In genomic region chr14:120381378-120382134, GRCm38 (mm10) we compare ENCODE assay signal across 13 mouse cellular contexts.
DNase-seq lines count a peak whose midpoint lies in the region; ATAC-seq lines count a peak whose summit lies in the region.
"Had no signal": no experiment of that assay in that cellular context is flagged by ENCODE, and none has a peak within 500 bp of the region (broad histone marks: within the 10 kb centered on the region; RNA-seq: fewer than 3 reads in every experiment).

No protein-coding gene starts in this region.

- peak overlapping the region; percentile 56; the same call in 1 of the 2 replicates for H3K27ac ChIP-seq in heart, embryonic 13.5 days (replicated peaks)
- no peak overlapping the region for H3K27ac ChIP-seq in kidney, embryonic 15.5 days
- H3K27ac ChIP-seq in midbrain, embryonic 11.5 days (ENCODE audit: low read depth, low read length), result no peak overlapping the region
- H3K27ac ChIP-seq in midbrain, embryonic 16.5 days (ENCODE audit: low read length), result no peak overlapping the region
- H3K27ac ChIP-seq: forebrain, embryonic 10.5 days; hindbrain, embryonic 15.5 days; liver, embryonic 14.5 days had no signal

- ATAC-seq in heart, embryonic 13.5 days (ENCODE audit: extremely low read depth, insufficient number of reproducible peaks, low FRiP score, low TSS enrichment), result no peak
- ATAC-seq in kidney, embryonic 15.5 days (replicated peaks; ENCODE audit: low FRiP score), result peak; percentile 54; the same call in 1 of the 2 replicates
- peak; percentile 50 for ATAC-seq in midbrain, embryonic 11.5 days (ENCODE audit: low FRiP score)
- no peak for ATAC-seq in midbrain, embryonic 16.5 days

- no peak for DNase-seq in heart, adult 18-20 months
- DNase-seq in kidney, adult 8-10 months, result no peak
- DNase-seq in midbrain, embryonic 11.5 days (ENCODE audit: low spot score, missing footprints), result no peak
- DNase-seq in embryo, embryonic 9.5 days (ENCODE audit: extremely low spot score), result no peak
- DNase-seq: cerebellum, postnatal 14 days; kidney, postnatal 10 days; lung, postnatal 4 days had no signal

- no peak overlapping the region for H3K9ac ChIP-seq in heart, embryonic 13.5 days
- H3K9ac ChIP-seq in kidney, embryonic 15.5 days, result no peak overlapping the region
- H3K9ac ChIP-seq in midbrain, embryonic 11.5 days (ENCODE audit: low read length), result no peak overlapping the region
- no peak overlapping the region for H3K9ac ChIP-seq in midbrain, embryonic 16.5 days (ENCODE audit: low read depth, low read length)
- H3K9ac ChIP-seq: hindbrain, embryonic 15.5 days; liver, embryonic 14.5 days had no signal

- H3K4me1 ChIP-seq in heart, embryonic 13.5 days, result peaks cover 54% of the 10 kb centered on the region
- peaks cover 38% of the 10 kb centered on the region for H3K4me1 ChIP-seq in kidney, embryonic 15.5 days
- H3K4me1 ChIP-seq in midbrain, embryonic 11.5 days (ENCODE audit: control insufficient read depth, insufficient read depth, low read length), result peaks cover 7% of the 10 kb centered on the region; the same call in 1 of the 2 replicates
- peaks cover 3% of the 10 kb centered on the region; the same call in 1 of the 2 replicates for H3K4me1 ChIP-seq in midbrain, embryonic 16.5 days (ENCODE audit: control insufficient read depth, insufficient read depth, low read length)
- H3K4me1 ChIP-seq: hindbrain, embryonic 15.5 days had no signal

- H3K4me2 ChIP-seq in heart, embryonic 13.5 days, result peak overlapping the region; percentile 20; the same call in 1 of the 2 replicates
- H3K4me2 ChIP-seq in kidney, embryonic 15.5 days, result no peak overlapping the region
- no peak overlapping the region for H3K4me2 ChIP-seq in midbrain, embryonic 11.5 days
- H3K4me2 ChIP-seq in midbrain, embryonic 16.5 days (ENCODE audit: low read length), result no peak overlapping the region
- H3K4me2 ChIP-seq: hindbrain, embryonic 15.5 days had no signal

- H3K27me3 ChIP-seq in heart, embryonic 13.5 days (replicated peaks), result no peaks in the 10 kb centered on the region
- no peaks in the 10 kb centered on the region for H3K27me3 ChIP-seq in kidney, embryonic 15.5 days
- H3K27me3 ChIP-seq in midbrain, embryonic 11.5 days (ENCODE audit: control insufficient read depth, insufficient read depth, low read length), result no peaks in the 10 kb centered on the region
- H3K27me3 ChIP-seq in midbrain, embryonic 16.5 days (ENCODE audit: control insufficient read depth, insufficient read depth, low read depth, low read length), result no peaks in the 10 kb centered on the region
- H3K27me3 ChIP-seq: hindbrain, embryonic 15.5 days had no signal

- H3K4me3 ChIP-seq in heart, embryonic 13.5 days, result no peak overlapping the region
- no peak overlapping the region for H3K4me3 ChIP-seq in kidney, embryonic 15.5 days (replicated peaks)
- no peak overlapping the region for H3K4me3 ChIP-seq in midbrain, embryonic 11.5 days (ENCODE audit: low read depth, low read length)
- no peak overlapping the region for H3K4me3 ChIP-seq in midbrain, embryonic 16.5 days (ENCODE audit: low read depth, low read length)
- H3K4me3 ChIP-seq: forebrain, embryonic 10.5 days; hindbrain, embryonic 15.5 days had no signal

- H3K9me3 ChIP-seq in heart, embryonic 13.5 days, result no peaks in the 10 kb centered on the region
- H3K9me3 ChIP-seq in kidney, embryonic 15.5 days (replicated peaks), result no peaks in the 10 kb centered on the region
- no peaks in the 10 kb centered on the region for H3K9me3 ChIP-seq in midbrain, embryonic 11.5 days (ENCODE audit: control insufficient read depth, low read length)
- H3K9me3 ChIP-seq in midbrain, embryonic 16.5 days (replicated peaks; ENCODE audit: control insufficient read depth, low read length, poor library complexity, severe bottlenecking), result no peaks in the 10 kb centered on the region
- H3K9me3 ChIP-seq: forebrain, embryonic 10.5 days; hindbrain, embryonic 15.5 days had no signal

- peaks cover 31% of the 10 kb centered on the region for H3K36me3 ChIP-seq in heart, embryonic 13.5 days
- H3K36me3 ChIP-seq in kidney, embryonic 15.5 days, result peaks cover 16% of the 10 kb centered on the region; the same call in 1 of the 2 replicates
- H3K36me3 ChIP-seq in midbrain, embryonic 11.5 days (ENCODE audit: control insufficient read depth, insufficient read depth, low read length), result no peaks in the 10 kb centered on the region
- H3K36me3 ChIP-seq in midbrain, embryonic 16.5 days (ENCODE audit: control insufficient read depth, insufficient read depth, low read length), result no peaks in the 10 kb centered on the region
- H3K36me3 ChIP-seq: hindbrain, embryonic 15.5 days had no signal

- 71% methylated on average over 26 of the region's 26 CpGs for WGBS in heart, embryonic 13.5 days
- 62% methylated on average over 26 of the region's 26 CpGs for WGBS in kidney, embryonic 15.5 days
- WGBS in midbrain, embryonic 11.5 days, result 73% methylated on average over 26 of the region's 26 CpGs
- WGBS in midbrain, embryonic 16.5 days, result 61% methylated on average over 26 of the region's 26 CpGs

Comparison
In these comparisons a context has a peak if more than half of its experiments do, and no peak if none do; other contexts are left out.
1. ATAC-seq: peak in kidney, embryonic 15.5 days (single experiment) and midbrain, embryonic 11.5 days (single experiment); none in heart, embryonic 13.5 days (single experiment) and midbrain, embryonic 16.5 days (single experiment).